ENCODE assay signal across 29 mouse cellular contexts in genomic region chr17:64553358-64553757, GRCm38 (mm10).
"Had no signal": no experiment of that assay in that cellular context is flagged by ENCODE, and none has a peak within 500 bp of the region (broad histone marks: within the 10 kb centered on the region; RNA-seq: fewer than 3 reads in every experiment).

No protein-coding gene starts in this region.

- H3K27me3 ChIP-seq: embryonic facial prominence, embryonic 12.5 days; embryonic facial prominence, embryonic 13.5 days; embryonic facial prominence, embryonic 15.5 days; forebrain, embryonic 12.5 days; forebrain, embryonic 13.5 days; forebrain, embryonic 15.5 days had no signal

- H3K4me1 ChIP-seq: embryonic facial prominence, embryonic 12.5 days; embryonic facial prominence, embryonic 13.5 days; embryonic facial prominence, embryonic 15.5 days; forebrain, embryonic 10.5 days had no signal

- H3K4me2 ChIP-seq: embryonic facial prominence, embryonic 12.5 days; embryonic facial prominence, embryonic 13.5 days; embryonic facial prominence, embryonic 15.5 days; forebrain, embryonic 12.5 days; forebrain, embryonic 13.5 days; forebrain, embryonic 15.5 days had no signal

- H3K27ac ChIP-seq: embryonic facial prominence, embryonic 12.5 days; embryonic facial prominence, embryonic 13.5 days; embryonic facial prominence, embryonic 15.5 days; forebrain, embryonic 10.5 days; forebrain, embryonic 12.5 days; forebrain, embryonic 13.5 days; forebrain, embryonic 15.5 days; gastrocnemius, adult 2 months; heart, adult 2 months had no signal

- DNase-seq: cerebellum, adult 18-20 months; cerebellum, adult 2 months; cerebellum, adult 8-10 months; cerebellum, adult 9-10 months; cerebellum, adult 9-11 months; cerebellum, postnatal 10 days; cerebellum, postnatal 14 days; cerebellum, postnatal 25 days; cerebellum, postnatal 36 days; embryo, embryonic 11 days; forebrain, postnatal 0 days; gastrocnemius, adult 2 months; gastrocnemius, postnatal 10 days; gastrocnemius, postnatal 14 days; gastrocnemius, postnatal 25 days; gastrocnemius, postnatal 36 days; heart, adult 11 months; heart, adult 18-20 months; heart, adult 2 months had no signal

- H3K4me3 ChIP-seq: embryonic facial prominence, embryonic 12.5 days; embryonic facial prominence, embryonic 13.5 days; embryonic facial prominence, embryonic 15.5 days; erythroblast, embryonic 14.5 days; forebrain, embryonic 10.5 days; forebrain, embryonic 12.5 days; forebrain, embryonic 13.5 days; forebrain, embryonic 15.5 days; gastrocnemius, adult 2 months; heart, adult 2 months had no signal

- H3K36me3 ChIP-seq: embryonic facial prominence, embryonic 12.5 days; embryonic facial prominence, embryonic 13.5 days; embryonic facial prominence, embryonic 15.5 days; forebrain, embryonic 10.5 days; forebrain, embryonic 12.5 days; forebrain, embryonic 15.5 days had no signal

- H3K9me3 ChIP-seq: embryonic facial prominence, embryonic 12.5 days; embryonic facial prominence, embryonic 13.5 days; embryonic facial prominence, embryonic 15.5 days; forebrain, embryonic 10.5 days; forebrain, embryonic 12.5 days; forebrain, embryonic 13.5 days; forebrain, embryonic 15.5 days had no signal

- H3K9ac ChIP-seq: embryonic facial prominence, embryonic 12.5 days; embryonic facial prominence, embryonic 13.5 days; embryonic facial prominence, embryonic 15.5 days; forebrain, embryonic 12.5 days; forebrain, embryonic 13.5 days; forebrain, embryonic 15.5 days; forebrain, postnatal 0 days had no signal

- ATAC-seq: forebrain, embryonic 13.5 days; forebrain, embryonic 14.5 days; forebrain, embryonic 15.5 days; forebrain, embryonic 16.5 days; forebrain, postnatal 0 days had no signal
